Mouse (Mus musculus) liver, embryonic 14.5 days (tissue): Measurements from ENCODE around the gene Serping1. TPM values are rescaled to one million over a fixed set of nuclear protein-coding genes. Genes with fewer than 3 reads are reported as not detected.

ENCODE experiments used
- ATAC-seq: fragments of 200-750 bp; cut with Nextera tagmentation; 2 replicates; pipeline ENCODE4 v1.8.0; 2017; ENCODE audit warnings: moderate number of reproducible peaks, mild to moderate bottlenecking, moderate library complexity; ENCODE audit not compliant: insufficient read depth
- DNase-seq, 3 experiments: peaks; one replicate each; pipeline ENCODE4 v3.0.0-alpha.2; 2012 to 2013; ENCODE audit warnings: low read depth in 3 of 3, low spot score in 3 of 3
- H3K27ac ChIP-seq: fragments of 300-500 bp; sonication (generic); 2 replicates; pipeline ENCODE4 v1.5.1; 2014; ENCODE audit warnings: moderate library complexity, mild to moderate bottlenecking, control low read depth, inconsistent platforms
- H3K27me3 ChIP-seq: fragments of 300-500 bp; sonication (generic); 2 replicates; pipeline ENCODE4 v1.6.1; 2014; ENCODE audit warnings: mild to moderate bottlenecking, low read length, moderate library complexity; ENCODE audit not compliant: control insufficient read depth, insufficient read depth
- H3K36me3 ChIP-seq: fragments of 300-500 bp; sonication (generic); replicated peaks from 2 replicates; pipeline ENCODE4 v1.6.1; 2014; ENCODE audit warnings: low read depth; ENCODE audit not compliant: control insufficient read depth, insufficient read depth
- H3K4me1 ChIP-seq, 2 experiments: fragments of 200-500 bp in 1 of 2; fragments of 300-500 bp in 1 of 2; sonication (generic) in 1 of 2; replicated peaks; 2 replicates each; pipeline ENCODE4 v1.6.1; 2012 to 2014; ENCODE audit warnings: antibody characterized with exemption in 1 of 2, inconsistent platforms in 1 of 2, low read length in 1 of 2; ENCODE audit not compliant: control insufficient read depth in 2 of 2, insufficient read depth in 2 of 2
- H3K4me2 ChIP-seq: fragments of 300-500 bp; sonication (generic); 2 replicates; pipeline ENCODE4 v1.6.1; 2014; ENCODE audit warnings: low read depth, mild to moderate bottlenecking, control low read depth, moderate library complexity
- H3K4me3 ChIP-seq, 2 experiments: fragments of 200-500 bp in 1 of 2; fragments of 300-500 bp in 1 of 2; sonication (generic) in 1 of 2; 2 replicates each; pipeline ENCODE4 v1.5.1; 2012 to 2014; ENCODE audit warnings: low read depth in 2 of 2, low read length in 2 of 2, mild to moderate bottlenecking in 2 of 2, control low read depth in 1 of 2, inconsistent platforms in 1 of 2, moderate library complexity in 1 of 2; ENCODE audit not compliant: insufficient read depth in 1 of 2
- H3K9ac ChIP-seq: fragments of 300-500 bp; sonication (generic); replicated peaks from 2 replicates; pipeline ENCODE4 v1.6.1; 2014; ENCODE audit warnings: mild to moderate bottlenecking, control low read depth, moderate library complexity
- H3K9me3 ChIP-seq: fragments of 300-500 bp; sonication (generic); 2 replicates; pipeline ENCODE4 v1.6.1; 2016; ENCODE audit warnings: low read length, mixed read lengths; ENCODE audit not compliant: control insufficient read depth
- CTCF ChIP-seq: IDR thresholded peaks from 2 replicates; pipeline ENCODE4 v1.5.1; 2016; ENCODE audit warnings: antibody characterized with exemption, low read depth, control low read depth
- EP300 ChIP-seq: IDR thresholded peaks from 2 replicates; pipeline ENCODE4 v1.6.1; 2016; ENCODE audit warnings: antibody characterized with exemption, low read depth
- WGBS: fragments of 180-500 bp; shearing (Covaris S2); extraction: QIAGEN DNeasy Blood & Tissue Kit; methylation state at CpG from one replicate; pipeline ENCODE4 v1.1.7; 2014; ENCODE audit not compliant: insufficient replicate concordance; 5-methylcytosine and 5-hydroxymethylcytosine counted together
- polyA plus RNA-seq, 2 experiments: library from polyadenylated mRNA; depleted of rRNA in 1 of 2; stranded (reverse) in 1 of 2; unstranded in 1 of 2; fragments of >200 nt; fragmentation: Nextera tagmentation in 1 of 2; extraction: Ambion mirVana in 1 of 2; gene quantifications; 2 replicates each; pipeline versions ENCODE4 v1.2.1 to v1.2.3; 2012 to 2014

Gene Serping1
- polyA plus RNA-seq, 2 experiments = 32.4 to 61.5 TPM

- WGBS = 40% methylated on average over 3 of the region's 3 CpGs
- no peak overlapping the region for H3K9ac ChIP-seq
- H3K27ac ChIP-seq = no peak overlapping the region
- ATAC-seq (no peak), DNase-seq (no peak)
- no peaks in the 10 kb centered on the region for H3K9me3 ChIP-seq
- H3K27me3 ChIP-seq = peaks cover 9% of the 10 kb centered on the region
- H3K4me3 ChIP-seq = no peak overlapping the region
- peaks cover 12 to 14% of the 10 kb centered on the region in 2 experiments for H3K4me1 ChIP-seq
- TF ChIP-seq CTCF (no peak), EP300 (no peak)
- no peaks in the 10 kb centered on the region for H3K36me3 ChIP-seq
- no peak overlapping the region for H3K4me2 ChIP-seq
These were observed 13.1 kb upstream of the Serping1 start for GRCm38 (mm10) chr2:84788316-84788715.

- Histone ChIP-seq H3K36me3 (no peaks in the 10 kb centered on the region), H3K9ac (no peak overlapping the region), H3K4me1 (peaks cover 5 to 7% of the 10 kb centered on the region in 2 experiments), H3K27ac (no peak overlapping the region), H3K27me3 (peaks cover 7% of the 10 kb centered on the region), H3K9me3 (no peaks in the 10 kb centered on the region), H3K4me2 (no peak overlapping the region), H3K4me3 (no peak overlapping the region)
- DNase-seq = no peak
- no peak for ATAC-seq
- WGBS = 49% methylated on average over 3 of the region's 3 CpGs
- no peak for TF ChIP-seq CTCF
- no peak for TF ChIP-seq EP300
These were observed 8.8 kb upstream of the Serping1 start for GRCm38 (mm10) chr2:84783840-84784566.

GRCm38 (mm10) chr2:84783315-84783714 is 8.1 kb upstream of the Serping1 start:
- Histone ChIP-seq H3K36me3 (no peaks in the 10 kb centered on the region), H3K9me3 (no peaks in the 10 kb centered on the region), H3K9ac (no peak overlapping the region), H3K4me1 (peaks cover 1 to 3% of the 10 kb centered on the region in 2 experiments; a peak in 3 of 4 replicates), H3K4me2 (no peak overlapping the region), H3K4me3 (no peak overlapping the region), H3K27me3 (peaks cover 10% of the 10 kb centered on the region), H3K27ac (no peak overlapping the region)
- no peak for ATAC-seq
- 7% methylated on average over 1 of the region's 1 CpGs for WGBS
- no peak for DNase-seq
- TF ChIP-seq EP300 (no peak), CTCF (no peak)

- DNase-seq (no peak), ATAC-seq (no peak)
- Histone ChIP-seq H3K9ac (no peak overlapping the region), H3K27ac (no peak overlapping the region), H3K4me3 (no peak overlapping the region), H3K4me1 (peaks cover 0 to 6% of the 10 kb centered on the region in 2 experiments; a peak in 2 of 4 replicates), H3K27me3 (peaks cover 16% of the 10 kb centered on the region), H3K9me3 (no peaks in the 10 kb centered on the region), H3K36me3 (no peaks in the 10 kb centered on the region), H3K4me2 (no peak overlapping the region)
- TF ChIP-seq CTCF (peak; percentile 60), EP300 (no peak)
- WGBS = 29% methylated on average over 6 of the region's 6 CpGs
These were observed 4.0 kb upstream of the Serping1 start for GRCm38 (mm10) chr2:84779210-84779609.

- Histone ChIP-seq H3K27me3 (peaks cover 26% of the 10 kb centered on the region), H3K9ac (no peak overlapping the region), H3K36me3 (no peaks in the 10 kb centered on the region), H3K4me2 (no peak overlapping the region), H3K9me3 (no peaks in the 10 kb centered on the region), H3K4me3 (no peak overlapping the region), H3K4me1 (peaks cover 0 to 5% of the 10 kb centered on the region in 2 experiments; a peak in 2 of 4 replicates), H3K27ac (no peak overlapping the region)
- 43% methylated on average over 3 of the region's 3 CpGs for WGBS
- no peak for TF ChIP-seq EP300
- no peak for TF ChIP-seq CTCF
- no peak for DNase-seq
- no peak for ATAC-seq
These were observed 2.5 kb upstream of the Serping1 start for GRCm38 (mm10) chr2:84777706-84778105.
